Mouse (Mus musculus) embryonic fibroblast, embryonic 13.5 days (primary cell): ENCODE measurements at regions not wholly inside any gene's neighbourhood (a gene's known extent, or its start where the extent isn't known, plus 50 kb on each side); places are given as distances from the start of the nearest gene placed in this dataset.

Experiments used
- CTCF ChIP-seq: IDR thresholded peaks from 2 replicates; pipeline ENCODE4 v1.5.1; 2011; ENCODE audit warnings: mild to moderate bottlenecking, control low read depth, low read length, moderate library complexity, borderline replicate concordance; ENCODE audit not compliant: insufficient read depth
- POLR2A ChIP-seq: IDR thresholded peaks from 2 replicates; pipeline ENCODE4 v1.6.1; 2011; ENCODE audit warnings: low read depth, mild to moderate bottlenecking, control low read depth, low read length, moderate library complexity

GRCm38 (mm10) chr2:147941319-147941718 lies 105.5 kb downstream of the Foxa2 start:
- no peak for TF ChIP-seq CTCF
- TF ChIP-seq POLR2A, result no peak
